Mouse (Mus musculus) frontal cortex, postnatal 10 days (tissue): ENCODE data around the gene Klre1.
"Not testable (repeated sequence)": the region's sequence is repeated elsewhere in the genome, so short reads cannot be mapped to it uniquely, and the experiment has no call there.

ENCODE experiments used
- DNase-seq, 2 experiments: peaks; one replicate each; pipeline ENCODE4 v3.0.0; 2022; ENCODE audit warnings: low spot score in 2 of 2, mixed read lengths in 1 of 2

The Klre1 gene

DNA sequence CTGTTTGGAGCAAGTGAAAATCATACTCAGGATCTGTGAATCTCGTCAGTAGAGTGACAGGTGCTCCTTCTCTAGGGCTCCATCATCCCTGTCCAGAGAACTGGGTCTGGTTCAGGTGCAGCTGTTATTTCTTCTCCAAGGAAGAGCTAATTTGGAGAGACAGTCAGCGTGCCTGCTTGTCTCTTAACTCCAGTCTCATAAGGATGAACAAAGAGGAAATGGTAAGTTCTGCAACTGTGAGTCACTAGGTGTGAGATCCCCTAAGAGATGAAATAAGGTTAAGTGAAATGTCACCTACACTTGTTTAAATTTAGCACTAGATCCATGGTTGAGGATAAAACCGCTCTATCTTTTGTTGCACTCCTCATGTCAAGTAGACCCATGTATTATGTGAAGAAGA, 5.3 kb downstream of the Klre1 start:
- no peak for DNase-seq

- DNase-seq = no peak
Observed at GRCm38 (mm10) chr6:129591508-129591907, 13.8 kb downstream of the Klre1 start, which contains the start of gene Klrd1. Gene Klrd1 (plus strand): TSS chr6:129591782.

DNA sequence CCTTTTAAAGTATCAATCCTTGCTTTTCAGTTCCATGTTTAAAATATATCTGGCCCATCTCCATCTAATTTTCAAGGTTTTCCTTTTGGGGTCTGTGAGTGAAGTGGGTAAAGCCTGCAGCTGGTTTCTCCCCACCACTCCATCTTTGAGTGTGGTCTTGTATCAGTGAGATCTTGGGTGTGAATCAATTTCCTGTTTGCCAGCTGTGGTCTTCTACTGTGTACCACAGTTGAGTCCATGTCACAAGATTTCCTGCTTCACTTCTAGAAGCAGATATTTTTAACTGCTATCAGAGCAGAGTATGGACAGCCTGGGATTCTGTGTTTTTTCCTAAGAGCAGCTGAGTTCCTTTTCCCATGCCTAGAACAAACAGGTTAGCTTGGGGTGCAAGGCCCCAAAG, 30.7 kb downstream of the Klre1 start:
- no peak for DNase-seq

GRCm38 (mm10) chr6:129623735-129624134, 46.0 kb downstream of the Klre1 start, which contains the start of gene Klrk1:
Gene Klrk1 (minus strand): TSS chr6:129623864.
- DNase-seq = no peak

DNA sequence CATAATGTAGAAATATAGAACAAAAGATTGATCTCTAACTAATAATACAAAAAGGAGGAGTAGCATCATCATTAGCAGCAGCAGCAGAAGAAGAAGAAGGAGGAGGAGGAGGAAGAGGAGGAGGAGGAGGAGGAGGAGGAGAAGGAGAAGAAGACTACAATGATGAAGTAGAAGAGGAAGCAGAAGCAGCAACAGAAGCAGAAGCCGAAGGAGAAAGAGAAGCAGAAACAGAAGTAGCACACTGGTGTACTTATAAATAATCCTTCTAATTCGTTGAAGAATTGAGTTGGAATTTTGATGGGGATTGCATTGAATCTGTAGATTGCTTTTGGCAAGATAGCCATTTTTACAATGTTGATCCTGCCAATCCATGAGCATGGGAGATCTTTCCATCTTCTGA, 53.3 kb downstream of the Klre1 start:
- DNase-seq = not testable (repeated sequence)
